Mouse (Mus musculus) heart, postnatal 0 days (tissue): ENCODE measurements around the gene Brd3os. TPM values are rescaled to one million over a fixed set of nuclear protein-coding genes. Genes with fewer than 3 reads are reported as not detected.

ENCODE experiments used
- ATAC-seq: fragments of 200-750 bp; cut with Nextera tagmentation; 2 replicates; pipeline ENCODE4 v1.8.0; 2017; ENCODE audit warnings: low read depth, moderate number of reproducible peaks, moderate library complexity; ENCODE audit not compliant: insufficient read depth
- DNase-seq: peaks from one replicate; pipeline ENCODE4 v3.0.0-alpha.2; 2016; ENCODE audit warnings: low spot score
- H3K27ac ChIP-seq: fragments of 300-500 bp; sonication (generic); 2 replicates; pipeline ENCODE4 v1.5.1; 2014; ENCODE audit warnings: low read depth, mild to moderate bottlenecking
- H3K27me3 ChIP-seq: fragments of 300-500 bp; sonication (generic); 2 replicates; pipeline ENCODE4 v1.6.1; 2014; ENCODE audit warnings: low read length, mixed read lengths; ENCODE audit not compliant: control insufficient read depth, insufficient read depth
- H3K36me3 ChIP-seq: fragments of 300-500 bp; sonication (generic); replicated peaks from 2 replicates; pipeline ENCODE4 v1.6.1; 2014; ENCODE audit warnings: low read length, mixed read lengths; ENCODE audit not compliant: control insufficient read depth, insufficient read depth
- H3K4me1 ChIP-seq: fragments of 300-500 bp; sonication (generic); 2 replicates; pipeline ENCODE4 v1.6.1; 2014; ENCODE audit warnings: antibody characterized with exemption; ENCODE audit not compliant: control insufficient read depth, insufficient read depth
- H3K4me2 ChIP-seq: fragments of 300-500 bp; sonication (generic); 2 replicates; pipeline ENCODE4 v1.6.1; 2014; ENCODE audit warnings: low read depth, mild to moderate bottlenecking, low read length, moderate library complexity
- H3K4me3 ChIP-seq: fragments of 300-500 bp; sonication (generic); 2 replicates; pipeline ENCODE4 v1.5.1; 2014; ENCODE audit warnings: low read depth, low read length
- H3K9ac ChIP-seq: fragments of 300-500 bp; sonication (generic); replicated peaks from 2 replicates; pipeline ENCODE4 v1.6.1; 2014; ENCODE audit warnings: low read depth, low read length, mixed read lengths
- H3K9me3 ChIP-seq: fragments of 300-500 bp; sonication (generic); replicated peaks from 2 replicates; pipeline ENCODE4 v1.6.1; 2016; ENCODE audit warnings: low read length; ENCODE audit not compliant: control insufficient read depth
- CTCF ChIP-seq: IDR thresholded peaks from 2 replicates; pipeline ENCODE4 v1.5.1; 2016; ENCODE audit warnings: antibody characterized with exemption, control low read depth, low read depth
- EP300 ChIP-seq: IDR thresholded peaks from 2 replicates; pipeline ENCODE4 v1.6.1; 2016; ENCODE audit warnings: antibody characterized with exemption, low read depth
- WGBS: fragments of 180-500 bp; shearing (Covaris S2); extraction: QIAGEN DNeasy Blood & Tissue Kit; methylation state at CpG from one replicate; pipeline ENCODE4 v1.1.7; 2014; 5-methylcytosine and 5-hydroxymethylcytosine counted together
- polyA plus RNA-seq: library from polyadenylated mRNA; unstranded; fragments of >200 nt; fragmentation: Nextera tagmentation; extraction: Ambion mirVana; gene quantifications from 2 replicates; pipeline ENCODE4 v1.2.1, GENCODE M21; 2015
- total RNA-seq: library from RNA; depleted of rRNA; stranded (reverse); fragments of >200 nt; gene quantifications from 2 replicates; pipeline ENCODE4 v1.2.3, GENCODE M21; 2014; ENCODE audit warnings: low replicate concordance

Gene Brd3os
- total and polyA plus RNA-seq, 2 experiments from 2014 or later = 0.11 to 1.9 TPM

- H3K27me3 ChIP-seq = no peaks in the 10 kb centered on the region
- H3K4me1 ChIP-seq = peaks cover 27% of the 10 kb centered on the region
- H3K27ac ChIP-seq = peak overlapping the region; percentile 46; the same call in 1 of the 2 replicates
- no peak overlapping the region for H3K4me3 ChIP-seq
- H3K9ac ChIP-seq = no peak overlapping the region
- WGBS = 40% methylated on average over 8 of the region's 8 CpGs
- DNase-seq (peak; percentile 33), ATAC-seq (peak; percentile 63)
- no peaks in the 10 kb centered on the region for H3K9me3 ChIP-seq
- H3K4me2 ChIP-seq = no peak overlapping the region
- no peaks in the 10 kb centered on the region for H3K36me3 ChIP-seq
- no peak for TF ChIP-seq CTCF
- TF ChIP-seq EP300 = no peak
Observed at GRCm38 (mm10) chr2:27411688-27412174, 30.4 kb upstream of the Brd3os start.

DNA sequence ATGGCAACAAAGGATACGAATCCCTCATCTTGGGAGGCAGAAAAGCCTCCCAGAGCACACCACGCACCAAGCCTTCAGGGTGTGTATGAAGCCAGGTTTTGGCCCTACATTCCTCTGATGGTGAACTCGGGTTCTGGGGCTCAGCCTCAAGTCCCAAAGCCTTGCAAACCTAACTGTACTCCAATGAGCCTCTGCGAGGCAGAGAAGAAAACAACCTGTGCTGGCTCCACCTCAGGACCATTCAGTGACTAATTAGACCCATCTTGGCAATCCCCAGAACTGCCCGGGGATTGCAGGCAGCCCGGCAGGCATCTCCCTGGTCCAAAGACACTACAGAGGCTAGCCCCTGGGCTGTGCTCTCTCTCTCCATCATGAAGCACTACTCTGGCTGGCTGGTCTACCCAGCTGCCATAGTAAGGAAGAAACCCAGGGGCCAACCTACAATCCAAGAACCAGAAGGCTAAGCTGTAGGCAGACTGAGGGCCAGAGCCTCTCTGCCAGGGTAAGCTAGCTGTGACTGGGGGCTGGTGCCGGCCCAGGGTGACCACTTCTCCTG is 29.8 kb upstream of the Brd3os start:
- no peaks in the 10 kb centered on the region for H3K36me3 ChIP-seq
- WGBS = 49% methylated on average over 7 of the region's 7 CpGs
- no peak overlapping the region for H3K4me2 ChIP-seq
- H3K27me3 ChIP-seq = no peaks in the 10 kb centered on the region
- H3K27ac ChIP-seq = no peak overlapping the region
- DNase-seq = no peak
- H3K9ac ChIP-seq = no peak overlapping the region
- no peak overlapping the region for H3K4me3 ChIP-seq
- H3K9me3 ChIP-seq = no peaks in the 10 kb centered on the region
- ATAC-seq = no peak
- TF ChIP-seq CTCF (no peak), EP300 (no peak)
- H3K4me1 ChIP-seq = peaks cover 31% of the 10 kb centered on the region

- no peak overlapping the region for H3K4me3 ChIP-seq
- H3K9me3 ChIP-seq = no peaks in the 10 kb centered on the region
- TF ChIP-seq CTCF = no peak
- TF ChIP-seq EP300 = no peak
- H3K36me3 ChIP-seq = no peaks in the 10 kb centered on the region
- H3K4me2 ChIP-seq = no peak overlapping the region
- H3K27me3 ChIP-seq = no peaks in the 10 kb centered on the region
- WGBS = 82% methylated on average over 2 of the region's 2 CpGs
- DNase-seq = no peak
- no peak overlapping the region for H3K9ac ChIP-seq
- peaks cover 43% of the 10 kb centered on the region for H3K4me1 ChIP-seq
- no peak overlapping the region for H3K27ac ChIP-seq
- no peak for ATAC-seq
Observed at GRCm38 (mm10) chr2:27413582-27413935, 28.6 kb upstream of the Brd3os start.

GRCm38 (mm10) chr2:27413936-27414657 is 28.0 kb upstream of the Brd3os start:
- DNase-seq (no peak), ATAC-seq (no peak)
- Histone ChIP-seq H3K9me3 (no peaks in the 10 kb centered on the region), H3K27me3 (no peaks in the 10 kb centered on the region), H3K27ac (no peak overlapping the region), H3K4me3 (no peak overlapping the region), H3K4me2 (no peak overlapping the region), H3K4me1 (peaks cover 49% of the 10 kb centered on the region), H3K36me3 (no peaks in the 10 kb centered on the region), H3K9ac (no peak overlapping the region)
- 29% methylated on average over 16 of the region's 16 CpGs for WGBS
- TF ChIP-seq CTCF (no peak), EP300 (no peak)

GRCm38 (mm10) chr2:27415060-27415783 is 26.9 kb upstream of the Brd3os start:
- Histone ChIP-seq H3K9ac (no peak overlapping the region), H3K9me3 (no peaks in the 10 kb centered on the region), H3K4me3 (no peak overlapping the region), H3K27ac (no peak overlapping the region), H3K4me1 (peaks cover 51% of the 10 kb centered on the region), H3K4me2 (no peak overlapping the region), H3K36me3 (no peaks in the 10 kb centered on the region), H3K27me3 (no peaks in the 10 kb centered on the region)
- 80% methylated on average over 11 of the region's 11 CpGs for WGBS
- DNase-seq = no peak
- ATAC-seq = no peak
- TF ChIP-seq EP300 (no peak), CTCF (no peak)
